Mouse (Mus musculus): ENCODE results near the gene Gm30191.

- TF ChIP-seq CTCF (IDR thresholded peaks at IDR 0.05; ENCODE audit: control insufficient read depth, insufficient read depth, insufficient replicate concordance, low read depth, low read length) = no peak
- peak; percentile 81 for TF ChIP-seq POLR2A (IDR thresholded peaks at IDR 0.05; ENCODE audit: control insufficient read depth, low read depth, low read length)
These were observed 21.4 kb downstream of the Gm30191 start for GRCm38 (mm10) chr4:134268102-134268655.

Measured in testis, adult 2 months (tissue).